Mouse (Mus musculus): ENCODE results near the gene Bcl7c.
"Not testable (repeated sequence)": the region's sequence is repeated elsewhere in the genome, so short reads cannot be mapped to it uniquely, and the experiment has no call there.

The Bcl7c gene

DNA sequence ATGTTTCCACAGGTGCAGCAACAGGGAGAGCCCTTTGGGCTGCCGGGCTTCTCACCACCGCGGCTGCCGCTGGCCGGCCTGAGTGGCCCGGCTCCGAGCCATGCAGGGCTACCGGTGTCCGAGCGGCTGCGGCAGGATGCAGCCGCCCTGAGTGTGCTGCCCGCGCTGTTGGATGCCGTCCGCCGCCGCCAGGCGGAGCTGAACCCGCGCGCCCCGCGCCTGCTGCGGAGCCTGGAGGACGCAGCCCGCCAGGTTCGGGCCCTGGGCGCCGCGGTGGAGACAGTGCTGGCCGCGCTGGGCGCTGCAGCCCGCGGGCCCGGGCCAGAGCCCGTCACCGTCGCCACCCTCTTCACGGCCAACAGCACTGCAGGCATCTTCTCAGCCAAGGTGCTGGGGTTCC lies 8.3 kb upstream of the Bcl7c start:
- DNase-seq (ENCODE audit: low read depth, low spot score) = peak; percentile 36

DNA sequence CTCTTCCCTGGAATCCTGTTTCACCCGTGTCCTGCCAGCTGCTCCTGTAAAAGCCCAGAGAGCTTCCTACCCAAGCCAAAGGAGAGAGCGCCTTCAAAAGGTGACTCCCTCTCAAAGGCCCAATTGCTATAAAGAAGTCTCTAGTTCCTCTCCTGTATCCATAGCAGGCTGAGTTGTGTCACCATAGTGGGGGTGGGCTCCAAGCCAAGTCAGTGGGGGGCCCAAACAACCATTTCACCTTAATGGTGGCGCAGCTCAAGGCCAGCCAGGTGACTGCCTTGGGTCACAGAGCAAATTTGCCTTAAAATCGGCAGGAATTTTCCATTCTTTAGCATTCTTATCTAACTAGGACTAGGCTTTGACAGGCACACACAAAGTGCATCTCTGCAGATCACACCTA lies 6.1 kb upstream of the Bcl7c start:
- DNase-seq (ENCODE audit: low read depth, low spot score) = no peak

DNA sequence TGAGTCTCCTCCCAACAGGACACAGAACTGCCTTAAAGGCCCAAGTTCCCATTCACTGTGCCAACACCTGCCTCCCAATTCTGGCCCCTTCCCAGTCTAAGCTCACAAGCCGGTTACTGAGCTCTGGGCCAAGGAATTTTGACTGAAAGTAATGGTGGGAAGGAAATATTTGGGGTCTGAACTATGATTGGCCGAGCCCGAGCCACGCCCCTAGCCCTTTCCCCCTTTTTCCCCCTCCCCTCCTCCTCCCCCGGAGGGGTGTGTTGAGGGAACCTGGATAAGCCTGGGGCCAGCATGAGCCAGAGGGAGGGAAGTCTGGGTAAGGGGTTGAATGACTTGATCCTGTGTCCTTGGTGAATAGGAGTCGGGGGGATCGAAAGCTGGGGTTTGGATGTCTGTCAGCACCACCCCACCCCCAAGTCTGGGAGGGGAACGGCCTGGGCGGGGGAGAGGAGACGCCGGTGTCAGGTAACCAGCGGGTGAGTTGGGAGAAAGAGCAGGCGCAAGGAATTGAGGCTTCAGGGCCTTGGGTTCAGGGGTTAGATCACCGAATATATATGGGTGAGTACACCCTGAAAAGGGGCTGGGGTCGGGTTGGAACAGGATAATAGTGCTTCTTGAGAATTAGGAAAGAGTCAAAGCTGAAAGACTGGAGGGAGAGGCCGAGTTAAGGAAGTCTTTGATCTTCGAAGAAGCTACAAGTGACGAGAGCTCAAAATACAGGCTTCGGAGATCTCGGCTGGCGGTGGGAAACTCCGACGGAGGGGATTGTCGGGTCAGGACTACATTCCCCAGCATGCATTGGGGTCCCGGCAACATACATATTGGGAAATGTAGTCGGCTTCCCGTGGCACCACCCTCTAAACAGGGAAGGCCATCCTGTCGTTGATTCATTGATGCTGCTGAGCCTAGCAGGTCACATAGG lies 4.0 kb upstream of the Bcl7c start, which contains the start of gene Ctf1:
Ctf1 (plus strand) TSS at position 276 of the 925 bp plus-strand sequence.
- DNase-seq (ENCODE audit: low read depth, low spot score) = peak; percentile 88

DNA sequence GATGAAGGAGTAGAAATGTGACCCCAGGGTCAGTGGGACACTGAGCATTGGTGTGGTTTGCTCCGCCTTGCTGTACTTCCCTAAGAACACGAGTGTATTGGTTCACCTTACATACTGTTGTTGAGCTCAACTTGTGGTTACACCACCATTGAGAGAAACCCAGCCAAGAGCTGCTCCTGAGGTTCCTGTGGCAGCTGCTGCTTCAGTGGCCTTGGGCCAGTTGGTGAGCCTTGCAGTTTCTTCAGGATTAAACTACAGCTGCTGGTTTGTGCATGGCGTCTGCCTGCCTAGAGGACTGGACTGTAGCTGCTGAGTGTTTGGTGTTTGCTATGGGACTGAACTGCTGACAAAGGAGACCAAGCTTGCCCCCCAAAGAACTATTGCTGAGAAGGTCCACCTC lies 2.7 kb upstream of the Bcl7c start:
- DNase-seq (ENCODE audit: low read depth, low spot score) = no peak

DNA sequence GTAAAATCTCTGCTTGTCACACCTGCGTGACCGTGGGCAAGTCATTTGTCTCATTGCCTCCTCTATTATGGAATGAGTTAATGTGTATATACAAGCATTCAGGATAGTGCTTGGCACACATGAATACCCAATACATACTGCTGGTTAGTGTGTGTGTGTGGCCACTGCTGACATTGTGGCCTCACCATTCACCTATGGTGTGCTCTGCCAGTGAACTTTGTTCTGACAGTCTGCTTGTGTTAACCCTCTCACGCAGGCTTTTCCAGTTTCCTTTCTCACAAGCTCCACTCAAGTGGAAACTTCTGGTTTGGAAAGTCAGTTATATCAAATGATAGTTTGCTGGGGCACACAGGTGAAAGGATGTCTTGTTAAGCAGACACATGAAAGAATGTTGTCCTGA lies 2.3 kb upstream of the Bcl7c start:
- DNase-seq (ENCODE audit: low read depth, low spot score) = no peak

DNA sequence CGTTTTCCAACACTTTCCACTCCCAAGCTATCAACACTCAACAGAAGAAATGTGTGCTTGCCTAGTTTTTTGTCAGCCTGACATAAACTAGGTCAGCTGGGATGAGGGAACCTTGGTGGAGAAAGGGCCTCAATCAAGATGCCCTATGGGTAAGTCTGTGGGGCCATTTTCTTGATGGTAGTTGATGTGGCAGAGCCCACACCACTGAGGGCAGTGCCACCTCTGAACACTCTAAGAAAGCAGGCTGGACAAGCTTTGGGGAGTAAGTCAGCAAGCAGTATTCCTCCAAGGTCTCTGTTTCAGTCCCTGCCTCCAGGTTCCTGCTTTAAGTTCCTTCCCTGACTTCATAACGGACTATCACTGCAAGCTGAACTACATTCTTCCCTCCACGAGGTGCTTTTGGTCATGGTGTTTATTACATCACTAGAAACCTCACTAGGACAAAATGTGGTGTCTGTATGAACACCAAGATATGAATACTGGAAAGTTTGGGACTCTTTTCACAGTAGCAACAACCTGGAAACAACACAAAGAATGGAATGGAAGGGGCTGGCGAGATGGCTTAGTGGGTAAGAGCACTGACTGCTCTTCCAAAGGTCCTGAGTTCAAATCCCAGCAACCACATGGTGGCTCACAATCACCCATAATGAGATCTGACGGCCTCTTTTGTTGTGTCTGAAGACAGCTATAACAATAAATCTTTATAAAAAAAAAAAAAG lies 687 bp upstream of the Bcl7c start:
- DNase-seq (ENCODE audit: low read depth, low spot score) = no peak

DNA sequence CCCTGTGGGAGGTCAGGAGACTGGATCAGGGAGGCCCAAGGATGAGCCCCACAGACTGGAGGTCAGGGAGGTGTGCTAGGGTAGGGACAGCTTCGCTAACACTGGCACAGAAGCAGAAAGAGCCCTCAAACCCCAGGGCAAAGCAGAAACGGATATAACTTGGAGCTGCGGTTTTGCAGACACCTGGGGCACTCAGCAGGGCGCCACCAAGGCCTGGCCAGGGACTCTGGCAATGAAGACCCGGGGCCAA lies 851 bp downstream of the Bcl7c start:
- no peak for DNase-seq (ENCODE audit: low read depth, low spot score)

DNA sequence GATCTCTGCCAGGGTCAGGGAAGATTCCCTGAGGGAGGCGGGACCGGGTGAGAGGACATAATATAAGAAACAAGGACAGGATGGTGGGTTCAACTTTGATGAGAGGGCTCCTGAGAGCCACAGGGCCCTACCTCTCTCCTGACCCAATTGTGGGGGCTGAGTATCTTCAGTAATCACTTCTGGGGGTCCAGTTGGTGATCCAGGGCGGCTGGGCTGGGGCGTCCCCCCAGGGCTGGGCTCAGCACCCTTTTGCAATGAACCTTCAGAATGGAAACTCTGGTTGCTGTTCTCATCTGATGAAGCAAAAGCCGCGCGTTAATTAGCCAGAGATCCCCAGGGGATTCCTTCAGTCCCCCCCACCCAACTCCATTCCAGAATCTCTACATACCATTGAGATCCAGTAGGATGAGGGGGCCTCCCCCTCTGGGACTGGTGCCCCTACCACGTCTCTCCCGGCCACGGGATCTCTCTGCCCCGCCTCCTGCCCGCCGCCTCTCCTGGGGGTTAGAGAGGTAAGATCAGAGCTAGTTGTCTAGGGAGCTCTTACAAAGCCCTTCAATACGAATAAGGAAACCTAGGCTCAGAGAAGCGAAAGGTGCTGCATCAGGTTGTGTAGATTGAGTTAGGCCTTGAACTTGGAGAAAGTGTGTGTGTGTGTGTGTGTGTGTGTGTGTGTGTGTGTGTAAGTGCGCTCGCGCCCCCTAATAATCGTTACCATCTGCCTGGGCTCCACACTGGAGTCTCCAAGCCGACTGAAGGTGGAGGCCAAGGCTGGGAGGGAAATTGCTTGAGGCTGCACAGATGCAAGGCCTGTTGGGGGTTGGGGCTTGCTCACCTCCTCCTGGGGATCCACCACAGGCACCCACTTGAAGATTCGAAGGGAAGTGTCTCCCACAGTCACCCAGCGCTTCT lies 1.4 kb downstream of the Bcl7c start:
- DNase-seq (ENCODE audit: low read depth, low spot score) = peak; percentile 63

DNA sequence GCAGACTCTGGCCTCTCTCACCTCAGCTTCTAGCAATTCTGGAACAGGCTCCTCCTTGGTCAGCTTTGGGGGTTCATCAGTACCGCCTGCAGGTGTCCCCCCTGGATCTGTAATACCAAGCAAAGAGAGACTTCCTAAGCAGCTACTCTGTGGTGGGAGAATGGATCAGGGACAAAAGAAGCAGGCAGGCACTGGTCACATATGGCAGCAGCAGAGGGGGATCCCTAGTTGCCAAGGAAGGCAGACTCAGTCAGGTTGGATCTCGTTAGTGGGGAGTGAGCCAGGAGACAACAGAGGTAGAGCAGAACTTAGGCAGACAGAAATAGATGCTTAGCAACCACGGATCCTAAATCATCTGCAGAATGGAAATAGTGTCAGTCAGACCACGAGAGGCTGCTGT lies 3.0 kb downstream of the Bcl7c start:
- no peak for DNase-seq (ENCODE audit: low read depth, low spot score)

DNA sequence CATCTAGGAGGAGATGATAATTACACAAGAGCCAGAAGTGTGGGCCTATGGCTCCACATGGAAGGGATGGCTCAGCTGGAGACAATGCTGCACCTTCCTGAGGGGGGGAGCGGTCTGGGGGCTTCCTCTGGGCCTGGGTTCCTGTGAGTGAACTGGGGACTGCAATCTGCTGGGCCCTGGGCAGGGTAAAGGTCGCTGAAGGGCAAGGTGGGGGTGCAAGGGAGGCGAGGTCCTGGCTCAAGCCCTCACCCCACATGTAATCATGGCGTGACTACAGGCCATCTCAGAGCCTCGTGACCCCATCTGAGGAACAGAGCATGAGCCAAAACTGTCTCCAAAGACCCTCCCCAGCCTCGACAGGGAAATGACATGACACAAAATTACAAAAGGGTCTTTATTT lies 4.1 kb downstream of the Bcl7c start:
- DNase-seq (ENCODE audit: low read depth, low spot score) = no peak

DNA sequence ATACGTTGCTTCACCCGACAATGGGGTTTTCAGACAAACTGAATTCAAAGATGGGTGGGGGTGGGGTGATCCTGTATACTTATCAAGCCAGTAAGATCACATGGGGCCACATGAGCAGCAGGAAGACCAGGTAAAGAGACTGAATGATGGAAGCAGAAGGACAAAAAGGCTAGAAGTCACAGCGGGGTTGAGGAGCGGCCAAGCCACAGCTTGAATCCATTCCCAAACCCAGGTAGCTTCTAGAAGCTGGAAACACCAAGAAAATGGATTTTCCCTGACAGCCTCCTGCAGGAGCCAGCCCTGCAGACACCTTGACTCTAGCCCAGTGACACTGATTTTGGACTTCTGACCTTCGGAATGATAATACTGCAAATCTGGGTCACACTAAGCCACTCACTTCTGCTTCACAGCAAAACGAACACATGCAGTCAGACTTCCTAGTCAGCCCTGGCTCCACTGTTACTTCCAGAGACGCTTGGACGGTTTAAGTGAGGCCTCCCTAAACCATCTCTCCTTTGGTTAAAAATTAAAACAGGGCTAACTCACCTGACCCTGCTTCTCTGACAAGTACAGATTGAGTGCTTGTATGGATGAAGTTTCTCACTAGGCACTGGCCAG lies 5.1 kb downstream of the Bcl7c start:
- no peak for DNase-seq (ENCODE audit: low read depth, low spot score)

DNA sequence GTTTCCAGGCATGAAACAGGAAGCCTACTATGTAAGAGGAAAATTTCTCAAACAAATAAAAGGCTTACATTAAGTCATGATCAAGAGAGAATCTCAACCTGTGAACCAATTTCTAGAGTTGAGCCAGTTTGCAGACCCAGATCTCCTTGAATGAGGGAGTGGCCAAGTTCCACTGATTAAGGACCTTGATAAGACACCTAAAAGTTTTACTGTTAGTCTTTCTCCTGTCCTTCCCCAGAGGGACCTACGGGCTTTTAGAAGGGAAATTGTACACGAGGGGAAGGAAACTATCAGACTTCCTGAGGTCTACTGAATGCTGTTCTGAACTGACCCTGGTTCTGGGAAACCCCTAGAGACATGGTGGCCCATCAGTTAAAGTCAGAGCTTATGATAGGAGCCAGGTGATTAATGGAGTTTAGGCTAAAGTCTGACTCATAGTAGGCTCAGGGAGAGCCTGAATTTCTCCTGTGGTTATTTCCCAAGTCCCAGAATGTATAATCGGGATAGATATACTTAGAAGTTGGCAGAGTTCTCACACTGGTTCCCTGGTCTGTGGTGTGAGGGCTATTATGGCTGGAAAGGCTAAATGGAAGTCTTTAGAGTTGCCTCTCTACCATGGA lies 7.9 kb downstream of the Bcl7c start:
- DNase-seq (ENCODE audit: low read depth, low spot score) = no peak

DNA sequence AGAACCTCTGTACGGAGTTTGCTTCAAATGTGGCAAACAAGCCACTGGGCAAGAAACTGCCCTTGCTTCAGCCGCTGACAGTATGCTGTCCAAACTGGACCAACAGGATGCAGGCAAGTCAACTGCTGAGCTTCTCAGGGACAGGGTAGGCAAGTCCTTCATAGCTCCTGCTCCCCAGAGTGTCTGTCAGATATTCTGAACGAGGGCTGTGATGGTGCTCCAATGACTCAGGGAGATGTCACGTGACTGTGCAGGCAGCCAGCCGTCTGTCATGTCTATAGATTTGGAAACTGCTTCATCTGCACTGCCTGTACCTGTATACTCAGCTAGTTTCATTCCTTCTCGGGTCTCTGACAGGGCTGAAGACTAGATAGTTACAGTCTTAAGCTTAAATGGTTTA lies 9.7 kb downstream of the Bcl7c start:
- no peak for DNase-seq (ENCODE audit: low read depth, low spot score)

DNA sequence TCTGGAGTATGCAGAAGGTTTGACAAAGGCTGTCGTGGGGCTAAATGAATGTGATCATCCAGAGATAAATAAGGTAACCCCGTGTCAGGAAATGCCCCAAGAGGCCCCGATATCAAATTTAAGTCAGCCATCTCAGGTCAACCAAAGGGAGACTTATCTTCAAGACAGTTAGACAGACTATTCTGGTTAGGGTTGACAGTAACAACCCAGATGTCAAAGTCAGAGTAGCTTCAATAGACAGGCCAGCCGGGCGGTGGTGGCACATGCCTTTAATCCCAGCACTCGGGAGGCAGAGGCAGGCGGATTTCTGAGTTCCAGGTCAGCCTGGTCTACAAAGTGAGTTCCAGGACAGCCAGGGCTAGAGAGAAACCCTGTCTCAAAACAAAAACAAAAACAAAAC lies 15.0 kb downstream of the Bcl7c start:
- not testable (repeated sequence) for DNase-seq (ENCODE audit: low read depth, low spot score)

DNA sequence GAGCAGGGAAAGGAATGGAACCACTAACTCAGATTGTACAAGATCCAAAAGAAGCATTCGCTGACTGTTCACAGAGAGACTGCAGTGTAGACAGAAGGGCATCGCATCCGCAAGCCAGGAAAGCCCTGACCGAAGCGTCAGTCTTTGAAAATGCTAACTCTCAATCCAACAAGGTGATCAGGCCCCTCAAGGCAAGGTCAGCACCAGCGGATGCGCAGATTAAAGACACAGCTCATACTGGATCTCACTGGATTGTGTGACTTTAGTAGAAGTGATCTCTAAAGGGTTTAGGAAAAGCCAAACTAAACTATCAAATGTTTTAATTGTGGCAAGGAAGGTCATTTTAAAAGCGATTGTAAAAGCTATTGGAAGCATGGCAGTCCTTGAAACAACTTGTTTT lies 15.4 kb downstream of the Bcl7c start:
- no peak for DNase-seq (ENCODE audit: low read depth, low spot score)

DNA sequence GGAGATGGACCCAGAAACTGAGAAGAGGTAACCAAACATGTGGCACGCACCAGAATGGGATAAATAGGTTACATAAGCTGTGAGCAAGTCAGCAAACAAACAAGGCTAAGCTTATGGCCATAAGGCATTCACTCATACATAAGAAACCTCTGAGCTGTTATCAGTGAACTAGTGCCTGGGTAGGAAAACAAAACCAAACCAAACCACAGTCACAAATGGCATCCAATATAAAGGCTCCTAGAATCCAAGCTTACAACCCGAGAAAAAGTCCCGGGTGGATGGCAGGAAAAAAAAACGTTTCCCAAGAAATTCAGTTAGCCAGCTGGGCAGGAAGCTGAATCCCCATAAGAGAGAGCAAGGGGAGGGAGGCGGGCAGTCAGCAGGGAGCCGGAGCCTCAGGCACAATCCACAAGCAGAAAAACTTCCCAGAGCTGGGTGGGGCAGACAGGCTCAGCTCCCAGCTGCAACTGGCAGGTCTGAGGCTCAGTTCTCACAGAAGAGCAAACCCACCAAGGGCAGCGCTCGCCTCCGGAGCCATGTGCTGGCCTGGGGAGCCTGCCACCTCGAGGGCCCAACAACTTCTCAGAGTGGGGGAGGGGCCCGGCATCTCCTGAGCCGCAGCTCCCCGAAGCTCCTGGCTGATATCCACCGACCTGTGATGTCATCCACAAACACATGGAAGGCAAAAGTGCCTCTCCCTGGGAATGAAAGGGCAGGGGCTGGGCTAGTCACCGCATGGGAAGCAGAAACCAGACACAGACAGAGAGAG lies 17.3 kb downstream of the Bcl7c start:
- peak; percentile 65 for DNase-seq (ENCODE audit: low read depth, low spot score)

DNA sequence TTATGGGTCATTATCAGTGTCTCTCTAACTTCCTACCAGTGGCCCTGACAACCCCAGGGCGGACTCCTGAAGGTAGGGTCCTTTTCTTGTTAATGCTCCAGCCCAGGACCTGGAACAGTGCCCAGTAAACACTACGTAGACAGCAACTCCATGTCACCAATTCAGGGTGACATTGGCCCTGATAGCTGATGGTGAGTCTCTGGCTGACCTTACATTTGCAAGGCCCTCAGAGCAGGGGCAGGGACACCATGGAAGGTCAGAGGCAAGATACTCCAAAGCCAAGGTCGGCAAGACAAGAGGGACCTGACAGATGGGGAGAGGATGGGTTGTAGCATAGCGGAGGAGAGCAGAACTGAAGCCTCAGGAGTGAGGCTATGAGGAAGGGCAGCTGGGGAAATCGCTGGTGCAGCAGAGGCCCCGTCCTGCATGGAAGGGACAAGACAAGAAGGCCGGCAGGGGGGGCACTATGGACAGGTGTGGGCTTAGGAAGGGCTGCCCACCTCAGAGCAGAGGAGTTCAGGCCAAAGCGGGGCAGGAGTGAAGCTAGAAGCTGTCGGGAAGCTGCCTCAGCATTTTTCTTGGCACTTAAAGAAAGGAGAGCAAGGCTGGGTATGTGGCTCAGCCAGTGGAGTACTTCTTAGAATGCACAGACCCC lies 19.0 kb downstream of the Bcl7c start:
- DNase-seq (ENCODE audit: low read depth, low spot score) = no peak

DNA sequence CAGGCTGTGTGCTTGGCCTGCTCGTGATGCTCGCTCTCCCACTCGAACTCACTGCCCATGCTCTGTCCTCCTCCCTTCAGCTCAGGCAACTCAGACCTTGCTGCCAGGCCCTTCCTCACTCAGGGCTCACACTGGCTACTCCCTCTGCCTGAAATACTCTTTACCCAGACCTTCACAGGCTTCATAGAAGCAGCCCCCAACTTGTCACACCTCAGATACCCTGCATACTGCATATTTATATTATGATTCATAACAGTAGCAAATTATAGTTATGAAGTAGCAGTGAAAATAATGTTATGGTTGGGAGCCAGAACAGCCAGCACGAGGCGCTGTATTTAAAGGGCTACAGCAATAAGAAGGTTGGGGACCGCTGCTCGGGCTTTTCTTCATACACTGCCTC lies 19.8 kb downstream of the Bcl7c start:
- DNase-seq (ENCODE audit: low read depth, low spot score) = no peak

DNA sequence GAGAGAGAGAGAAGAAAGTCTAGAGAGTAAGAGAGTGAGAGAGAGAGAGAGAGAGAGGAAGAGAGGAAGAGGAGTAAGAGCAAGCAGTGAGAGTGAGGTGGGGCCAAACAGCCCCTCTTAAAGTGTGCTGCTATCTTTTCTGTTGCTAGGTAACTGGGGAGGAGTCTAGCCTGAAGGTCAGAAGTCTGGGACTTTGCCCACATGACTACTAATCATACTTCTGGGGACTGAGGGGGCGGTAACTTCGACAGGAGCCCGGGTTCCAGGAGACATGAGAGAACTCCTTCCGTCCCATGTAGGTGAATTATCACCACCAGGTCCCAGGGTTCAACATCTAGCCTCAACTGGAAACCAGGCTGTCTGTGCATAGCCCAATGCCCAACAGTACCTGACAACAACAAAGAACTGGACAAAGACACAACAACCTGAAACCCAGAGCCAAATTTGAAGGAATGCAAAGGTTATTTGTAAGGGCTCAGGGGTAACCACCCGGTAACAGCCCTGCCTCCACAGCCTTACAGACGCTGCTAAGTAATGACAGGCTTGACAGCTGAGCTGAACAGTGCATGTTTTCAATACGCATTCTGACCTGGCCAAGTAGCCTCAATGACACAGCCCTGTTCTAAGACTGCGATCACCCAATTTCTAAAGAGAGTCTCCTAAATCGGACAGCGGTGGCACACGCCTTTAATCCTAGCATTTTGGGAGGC lies 21.8 kb downstream of the Bcl7c start:
- DNase-seq (ENCODE audit: low read depth, low spot score) = no peak

All from forelimb bud, embryonic 11.5 days (tissue).